Mouse (Mus musculus): ENCODE results near the gene Nrp2.

DNA sequence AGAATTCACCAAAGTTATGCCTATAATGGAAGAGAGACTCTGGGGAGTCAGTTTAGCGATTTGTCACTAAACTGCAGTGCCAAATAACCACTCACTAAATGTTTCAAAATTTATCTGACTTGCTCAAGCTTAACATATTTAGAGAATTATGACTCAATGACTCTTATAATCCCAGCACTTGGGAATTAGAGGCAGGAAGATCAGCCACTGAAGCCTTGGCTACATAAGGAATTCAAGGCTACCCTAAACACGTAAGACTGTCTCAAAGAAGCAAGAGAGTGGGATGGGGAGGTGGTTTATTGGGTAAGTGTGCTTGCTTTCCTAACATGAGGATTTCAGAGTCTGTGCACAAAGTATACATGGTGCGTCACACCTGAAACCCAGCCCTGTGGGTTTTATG lies 135.0 kb downstream of the Nrp2 start:
- TF ChIP-seq CTCF (IDR thresholded peaks at IDR 0.05; ENCODE audit: low read depth, low read length) (no peak), POLR2A (IDR thresholded peaks at IDR 0.05; ENCODE audit: insufficient read depth, low read length) (no peak)
